Mouse (Mus musculus) neural tube, embryonic 13.5 days (tissue): ENCODE results near the gene Timeless. TPM values are rescaled to one million over a fixed set of nuclear protein-coding genes. Genes with fewer than 3 reads are reported as not detected.
A peak's percentile ranks its signal among the peaks of the same experiment; 100 is the strongest.
"Not testable (repeated sequence)": the region's sequence is repeated elsewhere in the genome, so short reads cannot be mapped to it uniquely, and the experiment has no call there.

Experiments used
- ATAC-seq: fragments of 200-750 bp; cut with Nextera tagmentation; 2 replicates; pipeline ENCODE4 v1.8.0; 2017; ENCODE audit warnings: low read depth, mild to moderate bottlenecking, moderate TSS enrichment, moderate library complexity
- H3K27ac ChIP-seq: fragments of 300-500 bp; sonication (generic); replicated peaks from 2 replicates; pipeline ENCODE4 v1.5.1; 2015; ENCODE audit warnings: moderate library complexity, mild to moderate bottlenecking, inconsistent platforms
- H3K27me3 ChIP-seq: fragments of 300-500 bp; sonication (generic); 2 replicates; pipeline ENCODE4 v1.6.1; 2015; ENCODE audit warnings: mild to moderate bottlenecking, inconsistent platforms
- H3K36me3 ChIP-seq: fragments of 300-500 bp; sonication (generic); 2 replicates; pipeline ENCODE4 v1.6.1; 2015; ENCODE audit warnings: mild to moderate bottlenecking, inconsistent platforms
- H3K4me1 ChIP-seq: fragments of 300-500 bp; sonication (generic); replicated peaks from 2 replicates; pipeline ENCODE4 v1.6.1; 2015; ENCODE audit warnings: inconsistent platforms
- H3K4me2 ChIP-seq: fragments of 300-500 bp; sonication (generic); 2 replicates; pipeline ENCODE4 v1.6.1; 2015; ENCODE audit warnings: inconsistent platforms, mild to moderate bottlenecking, moderate library complexity
- H3K4me3 ChIP-seq: fragments of 300-500 bp; sonication (generic); 2 replicates; pipeline ENCODE4 v1.5.1; 2015; ENCODE audit warnings: mild to moderate bottlenecking, inconsistent platforms
- H3K9ac ChIP-seq: fragments of 300-500 bp; sonication (generic); 2 replicates; pipeline ENCODE4 v1.6.1; 2015; ENCODE audit warnings: moderate library complexity, mild to moderate bottlenecking, inconsistent platforms
- H3K9me3 ChIP-seq: fragments of 300-500 bp; sonication (generic); 2 replicates; pipeline ENCODE4 v1.6.1; 2016; ENCODE audit warnings: inconsistent platforms
- WGBS: fragments of 180-500 bp; shearing (Covaris S2); methylation state at CpG from one replicate; pipeline ENCODE4 v1.1.7; 2015; 5-methylcytosine and 5-hydroxymethylcytosine counted together
- polyA plus RNA-seq: library from polyadenylated mRNA; unstranded; fragments of >200 nt; fragmentation: Nextera tagmentation; extraction: Ambion mirVana; gene quantifications from 2 replicates; pipeline ENCODE4 v1.2.1, GENCODE M21; 2015

Timeless gene
- polyA plus RNA-seq, 1 experiment from 2014 or later = 24.0 TPM

DNA sequence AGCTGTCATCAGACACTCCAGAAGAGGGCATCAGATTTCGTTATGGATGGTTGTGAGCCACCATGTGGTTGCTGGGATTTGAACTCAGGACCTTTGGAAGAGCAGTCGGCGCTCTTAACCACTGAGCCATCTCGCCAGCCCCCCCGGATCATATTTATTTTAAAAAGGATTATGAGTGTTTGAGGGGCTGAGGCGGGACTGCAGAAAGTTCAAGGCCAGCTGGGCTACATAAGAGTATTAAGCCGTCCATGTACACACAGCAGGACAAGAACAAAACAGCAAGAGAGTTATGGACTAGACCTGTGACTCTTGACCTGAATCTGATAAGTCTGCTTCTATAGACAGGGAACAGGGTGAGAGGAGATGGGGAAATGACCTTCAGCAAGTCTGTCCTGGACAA lies 28.5 kb downstream of the Timeless start:
- not testable (repeated sequence) for H3K36me3 ChIP-seq, ATAC-seq, H3K4me2 ChIP-seq, H3K27me3 ChIP-seq, H3K4me1 ChIP-seq, H3K9ac ChIP-seq, H3K4me3 ChIP-seq, H3K9me3 ChIP-seq, H3K27ac ChIP-seq
- WGBS = 85% methylated on average over 7 of the region's 7 CpGs

DNA sequence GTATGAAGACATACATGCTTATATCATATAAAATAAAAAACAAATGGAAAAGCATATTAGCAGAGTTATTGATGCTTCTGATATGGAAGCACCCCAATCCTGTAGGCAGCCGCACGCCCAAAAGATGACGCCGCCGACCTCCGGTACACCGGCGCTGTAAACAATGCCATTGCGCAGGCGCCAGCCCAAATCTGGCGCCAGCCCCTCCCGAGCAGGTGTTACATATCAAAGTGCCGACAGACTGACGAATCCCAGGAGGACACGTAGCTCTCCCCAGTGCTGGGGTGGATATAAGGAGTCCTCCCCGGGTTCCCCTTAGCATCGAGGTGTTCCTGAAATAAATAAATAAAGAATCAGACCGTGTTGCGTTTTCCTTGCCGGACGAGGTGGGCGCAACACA lies 30.4 kb downstream of the Timeless start:
- no peak overlapping the region for H3K4me2 ChIP-seq
- no peak overlapping the region for H3K27ac ChIP-seq
- no peak overlapping the region for H3K9ac ChIP-seq
- no peak for ATAC-seq
- no peaks in the 10 kb centered on the region for H3K9me3 ChIP-seq
- H3K4me3 ChIP-seq = no peak overlapping the region
- 79% methylated on average over 22 of the region's 22 CpGs for WGBS
- H3K27me3 ChIP-seq = no peaks in the 10 kb centered on the region
- H3K36me3 ChIP-seq = no peaks in the 10 kb centered on the region
- no peaks in the 10 kb centered on the region for H3K4me1 ChIP-seq

DNA sequence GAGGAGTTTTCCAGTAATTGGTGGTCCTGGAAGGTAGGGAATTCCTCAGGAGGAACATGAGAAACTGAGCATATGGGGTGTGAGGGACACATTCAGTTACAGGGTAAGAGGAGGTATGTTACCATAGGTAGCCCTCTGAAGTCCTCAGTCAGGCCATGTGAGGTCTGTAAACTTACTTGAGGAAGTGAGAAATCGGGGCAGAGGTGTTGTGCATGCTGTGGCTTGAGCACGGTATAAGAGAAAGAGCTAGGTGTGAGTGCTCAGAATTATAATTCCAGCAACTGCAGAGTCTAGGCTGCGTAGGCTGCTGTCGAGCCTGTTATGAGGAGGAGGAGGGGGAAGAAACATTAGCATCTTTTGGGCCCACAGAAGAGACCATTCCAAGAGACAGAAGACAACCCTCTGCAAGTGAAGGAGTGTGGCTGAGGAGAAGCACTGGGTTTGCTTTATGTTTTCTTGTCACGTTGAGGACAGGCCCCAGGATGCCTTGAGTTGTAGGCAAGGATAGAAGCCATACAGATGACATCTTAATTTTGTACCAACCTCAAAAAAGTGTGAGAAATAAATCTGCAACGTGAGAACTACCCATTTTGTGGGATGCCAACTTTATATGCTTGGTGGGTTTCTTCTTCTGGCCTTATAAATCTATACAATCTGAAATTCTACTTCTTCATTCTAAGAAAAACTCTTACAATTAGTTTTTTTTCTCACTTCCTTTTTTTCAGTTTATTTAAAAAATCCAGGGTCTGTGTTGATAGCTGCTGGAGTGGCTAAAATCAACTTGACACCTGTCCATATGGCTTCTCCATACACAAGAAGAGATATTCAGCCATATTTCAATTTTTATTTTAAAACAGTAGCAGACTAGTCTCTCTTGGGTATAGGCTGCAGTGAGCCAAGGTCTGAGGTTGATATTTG lies 31.8 kb downstream of the Timeless start:
- no peak overlapping the region for H3K4me2 ChIP-seq
- 85% methylated on average over 6 of the region's 6 CpGs for WGBS

DNA sequence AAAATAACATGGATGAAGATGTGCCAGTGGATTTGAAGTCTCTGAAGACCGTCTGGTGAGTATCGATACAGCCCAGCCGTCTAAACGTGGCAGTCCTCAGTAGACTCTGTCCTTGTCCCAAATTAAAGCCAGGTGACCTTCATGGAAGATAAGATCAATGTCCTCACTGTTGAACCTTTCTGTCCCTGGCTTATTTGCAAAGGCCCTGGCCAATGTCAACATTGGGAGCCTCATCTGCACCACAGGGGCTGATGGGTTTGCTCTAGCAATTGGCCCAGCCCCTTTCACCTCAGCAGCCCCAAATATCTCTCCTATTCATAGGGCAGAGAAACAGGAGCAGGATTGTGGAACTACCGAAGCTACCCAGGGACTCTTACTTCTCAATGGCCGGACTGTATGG lies 36.5 kb downstream of the Timeless start, which contains the start of gene Apof:
Gene Apof (plus strand): TSS at position 301 of the 400 bp plus-strand sequence.
- WGBS = 87% methylated on average over 6 of the region's 6 CpGs
- Histone ChIP-seq H3K9ac (no peak within 1 kb of the TSS), H3K36me3 (no peaks in the 10 kb centered on the region), H3K4me3 (no peak within 1 kb of the TSS), H3K9me3 (no peaks in the 10 kb centered on the region), H3K4me1 (peaks cover 11% of the 10 kb centered on the region; the same call in 1 of the 2 replicates), H3K27ac (no peak within 1 kb of the TSS), H3K27me3 (no peaks in the 10 kb centered on the region), H3K4me2 (no peak within 1 kb of the TSS)
- no peak for ATAC-seq

More for the DNA sequence above, 31.8 kb downstream of the Timeless start:
- Histone ChIP-seq H3K27ac (no peak overlapping the region), H3K36me3 (no peaks in the 10 kb centered on the region), H3K4me3 (no peak overlapping the region), H3K27me3 (no peaks in the 10 kb centered on the region), H3K9ac (no peak overlapping the region), H3K4me1 (no peaks in the 10 kb centered on the region), H3K9me3 (no peaks in the 10 kb centered on the region)
- no peak for ATAC-seq

DNA sequence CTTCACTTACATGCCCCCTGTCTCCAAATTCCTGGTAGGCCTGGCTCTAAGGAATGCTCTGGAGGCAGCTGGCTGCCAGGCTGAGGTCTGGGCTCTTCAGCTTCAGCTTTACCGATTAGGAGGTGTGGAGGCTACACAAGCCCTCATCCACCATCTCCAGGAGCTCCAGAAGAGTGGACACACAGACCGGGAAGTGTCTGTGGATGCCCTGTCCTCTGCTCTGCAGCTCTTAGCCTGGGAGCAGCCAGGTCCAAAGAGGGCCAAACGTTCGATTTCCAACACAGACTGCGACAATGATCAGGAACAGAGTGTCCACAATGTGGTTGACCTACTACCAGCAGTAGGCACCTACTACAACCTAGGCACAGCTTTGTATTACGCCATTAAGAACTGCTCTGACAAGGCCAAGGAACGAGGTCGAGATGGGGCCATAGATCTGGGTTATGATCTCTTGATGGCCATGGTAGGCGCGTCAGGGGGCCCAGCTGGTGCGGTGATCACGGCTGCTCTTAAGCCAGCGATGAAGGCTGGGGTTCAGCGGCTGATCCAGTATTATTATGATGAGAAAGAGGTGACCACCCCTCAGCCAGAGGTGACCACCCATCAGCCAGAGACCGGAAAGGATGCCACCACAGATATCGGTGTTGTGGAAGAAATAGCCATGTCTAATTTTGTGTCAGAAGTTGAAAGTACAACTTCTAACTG lies 37.5 kb downstream of the Timeless start:
- Histone ChIP-seq H3K4me3 (no peak overlapping the region), H3K4me2 (peak overlapping the region; percentile 62; the same call in 1 of the 2 replicates), H3K4me1 (peaks cover 11% of the 10 kb centered on the region; the same call in 1 of the 2 replicates), H3K27ac (no peak overlapping the region), H3K9ac (no peak overlapping the region), H3K27me3 (no peaks in the 10 kb centered on the region), H3K36me3 (no peaks in the 10 kb centered on the region), H3K9me3 (no peaks in the 10 kb centered on the region)
- WGBS = 89% methylated on average over 16 of the region's 16 CpGs
- ATAC-seq = no peak

DNA sequence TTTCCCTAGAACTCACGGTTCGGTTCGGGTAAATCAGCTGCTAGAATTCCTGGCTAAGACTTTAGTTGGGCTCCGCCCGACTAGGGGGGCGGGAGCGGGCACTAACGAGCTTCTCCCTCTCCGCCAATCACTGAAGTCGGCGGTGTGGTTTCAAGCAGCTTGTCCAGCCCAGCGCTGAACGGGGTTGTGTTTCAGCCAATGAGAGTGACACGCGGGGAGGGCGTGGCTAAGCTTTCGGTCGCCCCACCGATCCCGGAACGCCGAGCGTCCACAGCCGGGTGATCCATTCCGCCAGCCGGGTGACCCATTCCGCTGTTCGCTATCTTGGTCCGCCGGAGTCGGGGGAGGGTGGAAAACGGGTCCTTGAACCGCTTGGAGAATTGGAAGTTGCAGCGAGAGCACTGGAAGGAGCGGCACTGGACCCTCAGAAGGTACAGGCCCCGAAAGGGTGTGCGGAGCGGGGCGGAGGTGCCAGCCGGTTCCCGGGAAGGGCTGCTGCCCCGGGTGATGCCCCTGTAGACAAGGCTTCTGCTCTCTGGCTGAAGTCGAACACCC lies 38.5 kb downstream of the Timeless start, which contains the start of gene Stat2:
Gene Stat2 (plus strand): TSS at position 273 of the 555 bp plus-strand sequence.
- Histone ChIP-seq H3K9ac (peak within 1 kb of the TSS; percentile 86), H3K4me1 (peaks cover 11% of the 10 kb centered on the region; the same call in 1 of the 2 replicates), H3K4me3 (peak within 1 kb of the TSS; percentile 79), H3K9me3 (no peaks in the 10 kb centered on the region), H3K36me3 (no peaks in the 10 kb centered on the region), H3K27ac (peak within 1 kb of the TSS; percentile 88), H3K27me3 (no peaks in the 10 kb centered on the region), H3K4me2 (peak within 1 kb of the TSS; percentile 62)
- peak; percentile 99 for ATAC-seq
- WGBS = under 1% methylated on average over 43 of the region's 43 CpGs

DNA sequence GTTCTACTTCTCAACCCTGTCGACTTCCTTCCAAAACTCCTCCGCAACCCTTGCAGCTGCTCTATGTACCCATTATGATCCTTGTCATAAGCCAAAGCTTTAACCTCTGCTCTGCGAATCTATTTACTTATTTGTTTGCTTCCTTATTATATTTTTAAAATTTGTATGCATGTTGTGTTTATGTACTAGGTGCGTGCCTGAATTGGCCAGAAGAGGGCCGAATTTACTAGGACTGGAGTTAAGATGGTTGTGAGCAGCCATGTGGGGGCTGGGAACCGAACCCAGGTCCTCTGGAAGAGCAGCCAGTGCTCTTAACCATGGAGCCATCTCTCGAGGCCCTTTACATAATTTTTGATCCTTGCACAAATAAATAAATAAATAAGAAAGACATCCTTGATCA lies 39.0 kb downstream of the Timeless start:
- Histone ChIP-seq H3K36me3 (no peaks in the 10 kb centered on the region), H3K4me2 (peak overlapping the region; percentile 62), H3K27ac (peak overlapping the region; percentile 88), H3K9me3 (no peaks in the 10 kb centered on the region), H3K27me3 (no peaks in the 10 kb centered on the region), H3K4me3 (peak overlapping the region; percentile 79), H3K4me1 (peaks cover 11% of the 10 kb centered on the region; the same call in 1 of the 2 replicates), H3K9ac (peak overlapping the region; percentile 86)
- 41% methylated on average over 7 of the region's 7 CpGs for WGBS
- ATAC-seq = no peak

DNA sequence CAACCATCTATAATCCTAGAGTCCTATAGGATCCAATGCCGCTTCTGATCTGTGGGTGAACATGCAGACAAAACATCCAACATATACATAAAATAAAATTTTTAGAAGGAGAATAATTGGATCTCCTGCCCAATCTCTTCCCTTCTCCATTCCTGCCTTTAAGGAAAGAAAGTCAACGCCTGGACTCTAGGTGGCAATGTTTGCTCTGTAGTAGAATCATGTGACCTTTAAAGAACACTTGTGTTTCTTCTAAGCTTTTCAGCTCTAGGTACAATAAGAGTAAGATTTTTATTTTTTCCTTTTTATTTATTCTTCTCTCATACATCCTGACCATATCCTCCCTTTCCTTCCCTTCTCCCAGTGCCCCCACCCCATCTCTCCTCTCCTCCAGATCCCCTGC lies 40.0 kb downstream of the Timeless start:
- Histone ChIP-seq H3K9me3 (no peaks in the 10 kb centered on the region), H3K9ac (no peak overlapping the region), H3K36me3 (peaks cover 6% of the 10 kb centered on the region), H3K4me1 (peaks cover 11% of the 10 kb centered on the region; the same call in 1 of the 2 replicates), H3K4me3 (no peak overlapping the region), H3K4me2 (peak overlapping the region; percentile 0; the same call in 1 of the 2 replicates), H3K27ac (no peak overlapping the region), H3K27me3 (no peaks in the 10 kb centered on the region)
- WGBS = 71% methylated on average over 2 of the region's 2 CpGs
- ATAC-seq = no peak

DNA sequence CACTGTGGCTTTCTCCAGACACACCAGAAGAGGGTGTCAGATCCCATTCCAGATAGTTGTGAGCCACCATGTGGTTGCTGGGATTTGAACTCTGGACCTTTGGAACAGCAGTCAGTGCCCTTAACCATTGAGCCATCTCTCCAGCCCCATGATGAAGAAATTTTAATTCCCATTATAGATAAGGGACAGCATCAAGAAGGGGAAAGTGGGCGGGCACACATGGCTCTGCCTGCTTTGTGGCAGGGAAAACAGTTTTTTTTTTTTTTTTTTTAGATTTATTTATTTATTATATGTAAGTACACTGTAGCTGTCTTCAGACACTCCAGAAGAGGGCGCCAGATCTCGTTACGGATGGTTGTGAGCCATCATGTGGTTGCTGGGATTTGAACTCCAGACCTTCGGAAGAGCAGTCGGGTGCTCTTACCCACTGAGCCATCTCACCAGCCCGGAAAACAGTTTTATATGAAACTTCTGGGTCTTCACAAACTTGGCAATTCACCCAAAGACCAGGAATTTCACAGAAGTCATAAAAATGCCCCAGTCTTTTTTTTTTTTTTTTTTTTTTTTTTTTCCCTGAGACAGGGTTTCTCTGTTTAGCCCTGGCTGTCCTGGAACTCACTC lies 41.1 kb downstream of the Timeless start:
- 92% methylated on average over 4 of the region's 7 CpGs for WGBS
- Histone ChIP-seq H3K4me1 (peaks cover 11% of the 10 kb centered on the region; the same call in 1 of the 2 replicates), H3K36me3 (peaks cover 12% of the 10 kb centered on the region)
- H3K27me3 ChIP-seq, H3K4me2 ChIP-seq, H3K27ac ChIP-seq, H3K4me3 ChIP-seq, H3K9me3 ChIP-seq, H3K9ac ChIP-seq, ATAC-seq: not testable (repeated sequence)

DNA sequence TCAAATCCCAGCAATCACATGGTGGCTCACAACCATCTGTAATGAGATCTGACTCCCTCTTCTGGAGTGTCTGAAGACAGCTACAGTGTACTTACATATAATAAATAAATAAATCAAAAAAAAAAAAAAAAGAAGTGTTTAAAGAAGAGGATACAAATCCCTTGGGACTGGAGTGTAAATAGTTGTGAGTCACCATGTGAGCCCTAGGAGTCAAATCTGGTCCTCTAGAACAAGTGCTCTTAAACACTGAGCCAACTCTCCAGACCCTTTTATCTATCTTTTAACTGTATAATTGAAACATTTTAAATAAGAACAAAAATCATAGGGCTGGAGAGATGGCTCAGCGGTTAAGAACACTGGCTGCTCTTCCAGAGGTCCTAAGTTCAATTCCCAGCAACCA lies 43.5 kb downstream of the Timeless start:
- not testable (repeated sequence) for H3K27me3 ChIP-seq, H3K9me3 ChIP-seq, H3K9ac ChIP-seq, H3K4me2 ChIP-seq, ATAC-seq, H3K4me3 ChIP-seq, H3K27ac ChIP-seq
- 88% methylated on average over 1 of the region's 1 CpGs for WGBS
- Histone ChIP-seq H3K36me3 (peaks cover 34% of the 10 kb centered on the region), H3K4me1 (peaks cover 11% of the 10 kb centered on the region; the same call in 1 of the 2 replicates)

DNA sequence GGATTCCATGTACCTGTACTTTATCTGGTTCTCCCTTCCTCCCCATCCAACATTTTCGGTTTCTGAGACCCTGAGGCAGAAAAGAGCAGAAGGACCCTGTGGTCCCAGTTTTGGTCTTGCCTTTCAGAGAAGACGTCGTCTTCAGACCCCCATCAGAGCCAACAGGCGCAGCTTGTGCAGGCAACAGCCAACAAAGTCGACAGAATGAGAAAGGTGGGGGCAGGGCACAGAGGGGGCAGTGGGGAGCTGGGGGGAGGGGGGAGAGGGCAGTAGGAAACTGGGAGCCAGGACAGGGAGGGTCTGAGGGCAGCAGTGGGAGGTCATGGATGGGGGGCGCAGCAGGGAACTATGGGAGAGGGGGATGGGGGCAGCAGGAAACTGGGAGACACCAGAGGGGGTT lies 46.3 kb downstream of the Timeless start:
- no peak for ATAC-seq
- Histone ChIP-seq H3K4me1 (no peaks in the 10 kb centered on the region), H3K27me3 (no peaks in the 10 kb centered on the region), H3K27ac (no peak overlapping the region), H3K4me3 (no peak overlapping the region), H3K4me2 (no peak overlapping the region), H3K9me3 (no peaks in the 10 kb centered on the region), H3K36me3 (peaks cover 62% of the 10 kb centered on the region), H3K9ac (no peak overlapping the region)
- 66% methylated on average over 6 of the region's 6 CpGs for WGBS
